Mouse (Mus musculus): Measurements from ENCODE around the gene Clcnka. TPM values are rescaled to one million over a fixed set of nuclear protein-coding genes. Genes with fewer than 3 reads are reported as not detected.

The Clcnka gene
- polyA plus RNA-seq, 1 experiment, result 0.32 TPM

GRCm38 (mm10) chr4:141394751-141395150, 3.8 kb downstream of the Clcnka start:
- Histone ChIP-seq H3K36me3 (ENCODE audit: control insufficient read depth, insufficient read depth, low read length) (no peaks in the 10 kb centered on the region), H3K27me3 (ENCODE audit: control insufficient read depth, insufficient read depth, low read length) (no peaks in the 10 kb centered on the region), H3K4me3 (ENCODE audit: extremely low read depth, insufficient read depth, insufficient read length) (no peak overlapping the region), H3K4me1 (ENCODE audit: control insufficient read depth, insufficient read depth, insufficient read length) (no peaks in the 10 kb centered on the region), H3K27ac (ENCODE audit: insufficient read depth, low read length) (no peak overlapping the region)
- no peak for DNase-seq (ENCODE audit: low read depth in 1 of 2, low spot score in 2 of 2)
- TF ChIP-seq POLR2A (IDR thresholded peaks at IDR 0.05; ENCODE audit: low read depth, low read length) (no peak), CTCF (IDR thresholded peaks at IDR 0.05; ENCODE audit: extremely low read depth, insufficient read depth, insufficient read length, insufficient replicate concordance) (no peak)
- 50% methylated on average over 16 of the region's 16 CpGs for WGBS

- Histone ChIP-seq H3K36me3 (ENCODE audit: control insufficient read depth, insufficient read depth, low read length) (no peaks in the 10 kb centered on the region), H3K27ac (ENCODE audit: insufficient read depth, low read length) (no peak overlapping the region), H3K4me1 (ENCODE audit: control insufficient read depth, insufficient read depth, insufficient read length) (no peaks in the 10 kb centered on the region), H3K27me3 (ENCODE audit: control insufficient read depth, insufficient read depth, low read length) (no peaks in the 10 kb centered on the region), H3K4me3 (ENCODE audit: extremely low read depth, insufficient read depth, insufficient read length) (no peak overlapping the region)
- 81% methylated on average over 12 of the region's 12 CpGs for WGBS
- TF ChIP-seq CTCF (IDR thresholded peaks at IDR 0.05; ENCODE audit: extremely low read depth, insufficient read depth, insufficient read length, insufficient replicate concordance), result no peak
- no peak for TF ChIP-seq POLR2A (IDR thresholded peaks at IDR 0.05; ENCODE audit: low read depth, low read length)
- DNase-seq (ENCODE audit: low read depth in 1 of 2, low spot score in 2 of 2), result no peak
Observed at GRCm38 (mm10) chr4:141391293-141391692, 7.2 kb downstream of the Clcnka start.

- TF ChIP-seq POLR2A (IDR thresholded peaks at IDR 0.05; ENCODE audit: low read depth, low read length), result no peak
- TF ChIP-seq CTCF (IDR thresholded peaks at IDR 0.05; ENCODE audit: extremely low read depth, insufficient read depth, insufficient read length, insufficient replicate concordance), result no peak
- H3K27me3 ChIP-seq (ENCODE audit: control insufficient read depth, insufficient read depth, low read length), result no peaks in the 10 kb centered on the region
- 81% methylated on average over 18 of the region's 18 CpGs for WGBS
- H3K4me3 ChIP-seq (ENCODE audit: extremely low read depth, insufficient read depth, insufficient read length), result no peak overlapping the region
- no peaks in the 10 kb centered on the region for H3K36me3 ChIP-seq (ENCODE audit: control insufficient read depth, insufficient read depth, low read length)
- H3K4me1 ChIP-seq (ENCODE audit: control insufficient read depth, insufficient read depth, insufficient read length), result no peaks in the 10 kb centered on the region
- no peak for DNase-seq (ENCODE audit: low read depth in 1 of 2, low spot score in 2 of 2)
- no peak overlapping the region for H3K27ac ChIP-seq (ENCODE audit: insufficient read depth, low read length)
Observed at GRCm38 (mm10) chr4:141389366-141390150, 9.0 kb downstream of the Clcnka start.

GRCm38 (mm10) chr4:141387933-141388332, 10.6 kb downstream of the Clcnka start:
- TF ChIP-seq CTCF (IDR thresholded peaks at IDR 0.05; ENCODE audit: extremely low read depth, insufficient read depth, insufficient read length, insufficient replicate concordance) (no peak), POLR2A (IDR thresholded peaks at IDR 0.05; ENCODE audit: low read depth, low read length) (no peak)
- 71% methylated on average over 5 of the region's 5 CpGs for WGBS
- no peaks in the 10 kb centered on the region for H3K27me3 ChIP-seq (ENCODE audit: control insufficient read depth, insufficient read depth, low read length)

GRCm38 (mm10) chr4:141387093-141387784, 11.3 kb downstream of the Clcnka start:
- Histone ChIP-seq H3K27ac (ENCODE audit: insufficient read depth, low read length) (no peak overlapping the region), H3K27me3 (ENCODE audit: control insufficient read depth, insufficient read depth, low read length) (peaks cover 5% of the 10 kb centered on the region; the same call in 1 of the 2 replicates), H3K4me3 (ENCODE audit: extremely low read depth, insufficient read depth, insufficient read length) (no peak overlapping the region), H3K36me3 (ENCODE audit: control insufficient read depth, insufficient read depth, low read length) (no peaks in the 10 kb centered on the region), H3K4me1 (ENCODE audit: control insufficient read depth, insufficient read depth, insufficient read length) (peaks cover 2% of the 10 kb centered on the region; the same call in 1 of the 2 replicates)
- TF ChIP-seq CTCF (IDR thresholded peaks at IDR 0.05; ENCODE audit: extremely low read depth, insufficient read depth, insufficient read length, insufficient replicate concordance), result peak; percentile 58; the same call in 1 of the 2 replicates
- TF ChIP-seq POLR2A (IDR thresholded peaks at IDR 0.05; ENCODE audit: low read depth, low read length), result no peak
- peak; percentile 19 to 62 for DNase-seq (ENCODE audit: low read depth in 1 of 2, low spot score in 2 of 2)
- 16% methylated on average over 5 of the region's 5 CpGs for WGBS

More at GRCm38 (mm10) chr4:141387933-141388332, 10.6 kb downstream of the Clcnka start:
- DNase-seq (ENCODE audit: low read depth in 1 of 2, low spot score in 2 of 2), result no peak
- H3K27ac ChIP-seq (ENCODE audit: insufficient read depth, low read length), result no peak overlapping the region
- no peak overlapping the region for H3K4me3 ChIP-seq (ENCODE audit: extremely low read depth, insufficient read depth, insufficient read length)
- H3K36me3 ChIP-seq (ENCODE audit: control insufficient read depth, insufficient read depth, low read length), result no peaks in the 10 kb centered on the region
- H3K4me1 ChIP-seq (ENCODE audit: control insufficient read depth, insufficient read depth, insufficient read length), result no peaks in the 10 kb centered on the region

GRCm38 (mm10) chr4:141386150-141386549, 12.4 kb downstream of the Clcnka start:
- H3K27me3 ChIP-seq (ENCODE audit: control insufficient read depth, insufficient read depth, low read length), result peaks cover 5% of the 10 kb centered on the region; the same call in 1 of the 2 replicates
- 80% methylated on average over 7 of the region's 7 CpGs for WGBS
- H3K4me3 ChIP-seq (ENCODE audit: extremely low read depth, insufficient read depth, insufficient read length), result no peak overlapping the region

More at GRCm38 (mm10) chr4:141386150-141386549, 12.4 kb downstream of the Clcnka start:
- H3K4me1 ChIP-seq (ENCODE audit: control insufficient read depth, insufficient read depth, insufficient read length), result peaks cover 4% of the 10 kb centered on the region; the same call in 1 of the 2 replicates
- no peak for TF ChIP-seq CTCF (IDR thresholded peaks at IDR 0.05; ENCODE audit: extremely low read depth, insufficient read depth, insufficient read length, insufficient replicate concordance)
- TF ChIP-seq POLR2A (IDR thresholded peaks at IDR 0.05; ENCODE audit: low read depth, low read length), result no peak
- no peak for DNase-seq (ENCODE audit: low read depth in 1 of 2, low spot score in 2 of 2)
- no peak overlapping the region for H3K27ac ChIP-seq (ENCODE audit: insufficient read depth, low read length)
- no peaks in the 10 kb centered on the region for H3K36me3 ChIP-seq (ENCODE audit: control insufficient read depth, insufficient read depth, low read length)
